Mouse (Mus musculus): ENCODE results near the gene Xpo6. TPM values are rescaled to one million over a fixed set of nuclear protein-coding genes. Genes with fewer than 3 reads are reported as not detected.

The Xpo6 gene
- polyA plus RNA-seq, 1 experiment from 2014 or later = 51.2 TPM

DNA sequence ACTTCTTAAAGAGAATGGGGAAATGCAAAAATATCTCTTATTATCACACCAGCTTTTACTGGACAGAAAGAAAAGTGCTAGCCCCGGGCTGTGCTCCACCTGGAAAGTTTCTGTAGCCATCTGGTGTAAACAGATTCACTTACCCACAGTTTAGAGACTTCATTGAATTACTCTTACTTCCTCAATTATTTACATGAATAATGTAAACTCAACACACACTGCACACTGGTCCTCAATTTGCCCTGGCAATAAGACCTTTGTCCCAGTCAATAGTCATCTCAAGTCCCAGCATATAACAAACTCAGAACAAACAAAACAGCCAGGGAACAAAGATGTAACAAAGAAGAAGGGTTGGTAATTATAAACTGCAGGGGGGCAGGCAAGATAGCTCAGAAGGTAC is 44.6 kb downstream of the Xpo6 start:
- Histone ChIP-seq H3K4me1 (no peaks in the 10 kb centered on the region), H3K4me2 (replicated peaks) (no peak overlapping the region), H3K36me3 (peaks cover 37% of the 10 kb centered on the region), H3K9me3 (no peaks in the 10 kb centered on the region), H3K27ac (replicated peaks) (no peak overlapping the region), H3K4me3 (no peak overlapping the region), H3K27me3 (no peaks in the 10 kb centered on the region), H3K9ac (replicated peaks) (no peak overlapping the region)
- ATAC-seq (replicated peaks) = no peak
- 81% methylated on average over 1 of the region's 1 CpGs for WGBS

DNA sequence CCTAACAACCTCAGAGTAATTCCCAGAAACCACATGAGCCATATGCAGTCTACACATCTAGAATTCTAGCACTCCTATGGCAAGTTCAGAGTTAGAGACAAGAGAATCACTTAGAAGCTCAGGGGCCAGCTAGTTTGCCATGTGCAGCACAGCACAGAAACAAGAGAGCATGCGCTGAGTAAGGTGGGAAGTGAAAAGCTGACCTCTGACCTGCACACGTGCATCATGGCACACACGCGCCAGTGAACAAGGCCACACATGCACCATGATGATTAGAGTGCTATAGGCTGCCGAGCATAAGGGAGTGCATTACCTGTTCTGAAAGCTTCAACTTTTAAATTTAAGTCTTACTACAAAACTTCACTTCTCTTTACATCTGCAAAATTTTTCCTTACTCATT is 45.6 kb downstream of the Xpo6 start:
- H3K36me3 ChIP-seq = peaks cover 35% of the 10 kb centered on the region
- no peak overlapping the region for H3K27ac ChIP-seq (replicated peaks)
- H3K27me3 ChIP-seq = no peaks in the 10 kb centered on the region
- WGBS = 95% methylated on average over 5 of the region's 5 CpGs
- no peak overlapping the region for H3K4me2 ChIP-seq (replicated peaks)
- no peak overlapping the region for H3K9ac ChIP-seq (replicated peaks)
- no peak for ATAC-seq (replicated peaks)
- no peaks in the 10 kb centered on the region for H3K9me3 ChIP-seq
- H3K4me1 ChIP-seq = no peaks in the 10 kb centered on the region
- H3K4me3 ChIP-seq = no peak overlapping the region

DNA sequence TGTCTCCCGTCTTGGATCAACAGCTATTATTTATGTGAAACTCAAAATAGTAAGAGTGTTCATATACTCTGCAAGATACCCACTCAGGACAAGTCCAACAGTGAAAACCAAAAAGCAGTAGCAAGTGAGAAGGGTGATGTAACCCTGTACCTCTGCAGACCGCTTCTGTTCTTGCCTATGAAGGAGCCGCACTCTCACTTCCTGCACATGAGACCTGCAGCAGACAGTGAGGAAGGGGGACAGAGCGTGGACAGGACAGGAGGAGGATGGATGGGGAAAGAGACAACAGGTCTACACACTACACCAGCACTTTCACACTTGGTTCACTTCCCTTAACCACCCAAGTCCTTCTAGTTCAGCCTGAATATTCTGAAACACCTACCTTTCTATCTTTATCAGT is 48.0 kb downstream of the Xpo6 start:
- no peak for ATAC-seq (replicated peaks)
- no peak overlapping the region for H3K4me3 ChIP-seq
- no peaks in the 10 kb centered on the region for H3K4me1 ChIP-seq
- H3K27me3 ChIP-seq = no peaks in the 10 kb centered on the region
- H3K27ac ChIP-seq (replicated peaks) = no peak overlapping the region
- no peak overlapping the region for H3K4me2 ChIP-seq (replicated peaks)
- peaks cover 44% of the 10 kb centered on the region for H3K36me3 ChIP-seq
- no peak overlapping the region for H3K9ac ChIP-seq (replicated peaks)
- WGBS = 96% methylated on average over 4 of the region's 4 CpGs
- no peaks in the 10 kb centered on the region for H3K9me3 ChIP-seq

DNA sequence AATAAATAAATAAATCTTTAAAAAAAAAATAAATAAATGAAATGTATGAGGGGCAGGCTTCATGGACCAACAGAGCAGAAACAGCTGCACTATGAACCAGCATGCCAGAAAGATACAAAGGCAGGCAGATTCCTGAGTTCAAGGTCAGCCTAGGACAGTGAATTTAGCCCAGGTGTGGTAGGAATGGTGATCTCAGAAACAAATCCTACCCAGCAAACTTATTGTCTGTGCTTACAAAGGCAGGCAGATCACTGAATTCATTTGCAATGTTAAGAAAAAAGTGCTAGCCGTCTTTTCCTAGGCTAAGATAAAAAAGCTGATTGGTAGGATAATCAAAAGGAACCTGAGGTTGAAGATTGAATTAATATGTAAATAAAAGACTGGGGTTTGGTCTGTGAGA is 54.1 kb downstream of the Xpo6 start:
- Histone ChIP-seq H3K36me3 (peaks cover 60% of the 10 kb centered on the region), H3K4me2 (replicated peaks) (no peak overlapping the region), H3K27ac (replicated peaks) (no peak overlapping the region), H3K4me3 (no peak overlapping the region), H3K27me3 (no peaks in the 10 kb centered on the region), H3K9ac (replicated peaks) (no peak overlapping the region), H3K4me1 (no peaks in the 10 kb centered on the region), H3K9me3 (no peaks in the 10 kb centered on the region)
- 60% methylated on average over 1 of the region's 1 CpGs for WGBS
- ATAC-seq (replicated peaks) = no peak

DNA sequence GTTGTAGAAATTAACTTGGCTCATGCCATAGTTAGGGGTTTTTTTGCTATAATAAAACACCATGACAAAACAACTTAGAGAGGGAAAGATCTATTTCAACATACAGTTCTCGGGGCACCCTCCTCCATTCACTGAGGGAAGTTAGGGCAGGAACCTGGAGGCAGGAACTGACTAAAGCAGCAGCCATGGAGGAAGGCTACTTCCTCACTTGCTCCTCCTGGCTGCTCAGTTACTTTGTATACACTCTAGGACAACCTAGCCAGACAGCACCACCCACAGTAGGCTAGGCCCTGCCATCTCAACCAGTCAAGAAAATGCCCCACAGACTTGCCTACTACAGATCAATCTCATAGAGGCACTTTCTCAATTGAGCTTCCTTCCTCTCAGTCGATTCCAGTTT is 55.9 kb downstream of the Xpo6 start:
- peaks cover 72% of the 10 kb centered on the region for H3K36me3 ChIP-seq
- no peak for ATAC-seq (replicated peaks)
- H3K27me3 ChIP-seq = no peaks in the 10 kb centered on the region

DNA sequence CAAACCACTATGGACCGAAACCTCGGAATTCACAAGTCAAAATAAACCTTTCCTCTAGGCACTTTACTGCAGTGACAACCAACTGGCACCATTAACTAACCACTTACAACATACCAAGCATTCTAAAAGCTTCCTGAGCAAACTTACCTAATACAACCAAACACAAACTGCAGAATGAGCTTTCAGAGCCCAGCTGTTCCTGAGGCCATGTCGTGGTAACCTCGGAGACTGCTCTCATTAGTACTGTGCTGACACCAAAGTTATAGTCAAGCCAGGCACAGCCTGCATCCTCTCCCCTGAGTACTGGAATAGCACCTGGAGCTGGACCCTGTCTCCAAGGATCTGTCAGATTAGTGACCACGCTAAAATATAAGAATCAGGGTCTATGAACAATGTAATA is 62.5 kb downstream of the Xpo6 start:
- no peaks in the 10 kb centered on the region for H3K9me3 ChIP-seq
- H3K27me3 ChIP-seq = no peaks in the 10 kb centered on the region
- H3K4me1 ChIP-seq = no peaks in the 10 kb centered on the region
- no peak overlapping the region for H3K4me2 ChIP-seq (replicated peaks)
- peaks cover 38% of the 10 kb centered on the region for H3K36me3 ChIP-seq
- no peak overlapping the region for H3K4me3 ChIP-seq
- H3K9ac ChIP-seq (replicated peaks) = no peak overlapping the region
- WGBS = 91% methylated on average over 5 of the region's 5 CpGs
- H3K27ac ChIP-seq (replicated peaks) = no peak overlapping the region
- ATAC-seq (replicated peaks) = no peak

More for the DNA sequence above, 55.9 kb downstream of the Xpo6 start:
- H3K9me3 ChIP-seq = no peaks in the 10 kb centered on the region
- no peaks in the 10 kb centered on the region for H3K4me1 ChIP-seq
- H3K4me3 ChIP-seq = no peak overlapping the region
- H3K27ac ChIP-seq (replicated peaks) = no peak overlapping the region
- no peak overlapping the region for H3K4me2 ChIP-seq (replicated peaks)
- 91% methylated on average over 2 of the region's 2 CpGs for WGBS
- H3K9ac ChIP-seq (replicated peaks) = no peak overlapping the region

DNA sequence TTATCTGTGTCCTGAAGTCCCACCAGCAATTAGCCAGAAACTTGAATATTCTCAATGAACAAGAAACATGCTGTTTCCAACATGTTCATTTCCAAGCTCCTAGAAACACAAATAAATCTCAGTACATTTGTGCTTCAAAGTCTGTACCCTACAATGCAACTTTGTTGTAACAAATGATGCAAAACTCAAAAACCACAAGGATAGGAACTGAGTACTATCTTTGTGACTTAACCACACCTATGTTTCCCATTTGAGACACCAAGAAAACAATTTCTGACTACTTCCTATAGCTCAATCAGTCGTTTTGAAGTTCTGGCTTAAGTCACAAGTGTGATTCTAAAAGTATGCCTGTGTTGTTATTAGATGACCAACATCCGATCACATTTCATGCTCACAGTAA is 64.9 kb downstream of the Xpo6 start:
- H3K27me3 ChIP-seq = no peaks in the 10 kb centered on the region

DNA sequence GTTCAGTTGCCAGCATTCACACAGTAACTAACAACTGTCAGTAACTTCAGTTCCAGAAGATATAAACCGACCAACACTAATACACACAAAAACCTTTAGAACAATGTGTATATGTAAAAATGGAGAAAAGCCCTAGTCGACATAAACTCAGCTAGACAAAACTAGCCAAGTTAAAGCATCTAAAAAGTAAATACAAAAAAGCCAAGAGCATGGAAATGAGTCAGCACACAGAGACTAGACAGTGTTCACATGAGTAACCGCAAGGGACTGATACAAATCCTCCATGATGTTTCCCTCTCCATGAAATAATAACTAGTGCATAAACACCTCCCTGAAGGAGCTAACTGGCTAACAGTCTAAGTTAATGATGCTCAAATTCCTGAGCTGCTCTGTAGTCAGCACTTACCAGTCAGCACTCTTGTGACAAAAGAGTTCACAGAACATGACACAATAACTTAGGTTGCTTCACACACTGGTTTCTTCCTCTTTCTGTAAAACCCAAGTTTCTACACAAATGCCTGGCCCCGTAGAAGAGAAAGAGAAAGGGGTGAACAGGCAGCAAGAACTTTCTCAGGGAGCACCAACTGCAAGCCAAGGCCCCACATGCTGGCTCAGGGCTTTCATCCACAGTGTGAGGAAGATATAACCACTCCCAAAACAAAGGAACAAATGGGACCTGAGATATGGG is 65.5 kb downstream of the Xpo6 start:
- Histone ChIP-seq H3K36me3 (peaks cover 36% of the 10 kb centered on the region), H3K4me3 (no peak overlapping the region), H3K9ac (replicated peaks) (no peak overlapping the region), H3K4me1 (no peaks in the 10 kb centered on the region), H3K27ac (replicated peaks) (no peak overlapping the region), H3K27me3 (no peaks in the 10 kb centered on the region), H3K9me3 (no peaks in the 10 kb centered on the region), H3K4me2 (replicated peaks) (no peak overlapping the region)
- WGBS = 92% methylated on average over 4 of the region's 4 CpGs
- no peak for ATAC-seq (replicated peaks)

More for the DNA sequence above, 64.9 kb downstream of the Xpo6 start:
- ATAC-seq (replicated peaks) = no peak
- Histone ChIP-seq H3K27ac (replicated peaks) (no peak overlapping the region), H3K36me3 (peaks cover 35% of the 10 kb centered on the region), H3K4me3 (no peak overlapping the region), H3K9me3 (no peaks in the 10 kb centered on the region), H3K9ac (replicated peaks) (no peak overlapping the region), H3K4me1 (no peaks in the 10 kb centered on the region), H3K4me2 (replicated peaks) (no peak overlapping the region)
- 89% methylated on average over 2 of the region's 2 CpGs for WGBS

DNA sequence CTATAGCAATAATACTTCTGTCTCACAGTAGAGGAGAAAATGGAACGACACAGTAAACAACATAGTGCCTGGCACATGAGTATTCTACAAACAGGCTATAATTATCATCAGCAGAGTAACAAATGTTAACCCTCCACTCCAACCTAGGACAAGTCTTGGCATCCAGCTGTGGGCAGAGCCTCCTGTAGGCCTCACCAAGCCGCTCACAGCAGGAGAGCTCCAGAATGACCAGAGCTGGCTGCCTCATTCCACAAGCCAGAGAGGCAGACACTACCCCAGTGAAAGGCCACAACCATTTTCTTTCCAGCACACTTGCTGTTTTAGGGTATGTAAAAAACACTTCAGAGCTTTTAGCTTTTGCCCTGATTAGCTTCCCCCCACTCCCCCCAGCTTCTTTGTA is 72.6 kb downstream of the Xpo6 start:
- 81% methylated on average over 2 of the region's 2 CpGs for WGBS
- Histone ChIP-seq H3K36me3 (peaks cover 60% of the 10 kb centered on the region), H3K4me3 (no peak overlapping the region), H3K4me1 (no peaks in the 10 kb centered on the region), H3K27ac (replicated peaks) (no peak overlapping the region), H3K9me3 (no peaks in the 10 kb centered on the region), H3K27me3 (no peaks in the 10 kb centered on the region), H3K9ac (replicated peaks) (no peak overlapping the region), H3K4me2 (replicated peaks) (no peak overlapping the region)
- ATAC-seq (replicated peaks) = no peak

DNA sequence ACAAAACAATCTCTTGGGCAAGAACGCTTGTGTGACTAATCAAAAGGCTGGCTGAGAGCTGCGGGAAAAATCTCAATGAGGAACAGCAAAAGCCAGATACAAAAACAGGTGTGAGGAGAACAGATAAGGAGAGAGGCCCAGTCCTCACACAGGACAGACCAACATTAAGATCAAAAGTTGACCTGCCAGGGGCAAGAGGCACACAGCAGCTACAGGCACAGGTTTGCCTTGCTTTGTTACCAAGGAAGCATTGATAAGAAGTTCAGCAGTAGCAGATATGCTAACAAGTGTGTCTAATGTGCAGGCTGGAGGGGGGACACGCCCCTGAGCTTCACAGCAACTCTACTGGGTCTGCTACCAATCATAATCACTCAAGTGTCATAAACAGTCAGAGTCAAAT is 73.8 kb downstream of the Xpo6 start:
- no peak overlapping the region for H3K4me2 ChIP-seq (replicated peaks)
- WGBS = 88% methylated on average over 3 of the region's 3 CpGs
- H3K9ac ChIP-seq (replicated peaks) = no peak overlapping the region
- no peak for ATAC-seq (replicated peaks)
- H3K27ac ChIP-seq (replicated peaks) = no peak overlapping the region
- H3K9me3 ChIP-seq = no peaks in the 10 kb centered on the region
- H3K27me3 ChIP-seq = no peaks in the 10 kb centered on the region
- H3K4me1 ChIP-seq = no peaks in the 10 kb centered on the region
- H3K36me3 ChIP-seq = peaks cover 72% of the 10 kb centered on the region
- H3K4me3 ChIP-seq = no peak overlapping the region

DNA sequence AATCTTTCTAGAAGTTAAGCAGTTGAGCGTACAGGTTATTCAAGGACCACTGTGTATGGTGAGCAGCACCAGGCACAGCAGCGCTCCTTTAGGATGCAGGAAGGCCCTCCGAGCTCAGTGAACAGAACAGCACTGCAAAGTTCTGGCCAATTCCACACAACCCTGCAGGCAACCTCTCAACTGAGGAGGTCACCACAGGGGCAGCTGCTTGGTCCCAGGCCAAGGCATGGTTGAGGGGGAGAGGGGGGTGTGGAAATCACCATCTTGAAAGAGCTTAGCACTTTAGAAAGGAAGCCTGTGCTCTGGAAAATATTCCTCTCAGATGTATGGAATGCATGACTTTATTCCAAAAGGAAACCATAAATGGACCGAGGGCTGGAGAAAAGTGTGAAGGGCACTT is 78.8 kb downstream of the Xpo6 start:
- no peak overlapping the region for H3K4me2 ChIP-seq (replicated peaks)
- H3K4me3 ChIP-seq = no peak overlapping the region
- H3K27ac ChIP-seq (replicated peaks) = no peak overlapping the region
- H3K9ac ChIP-seq (replicated peaks) = no peak overlapping the region
- peaks cover 52% of the 10 kb centered on the region for H3K36me3 ChIP-seq
- no peak for ATAC-seq (replicated peaks)
- H3K4me1 ChIP-seq = no peaks in the 10 kb centered on the region
- no peaks in the 10 kb centered on the region for H3K27me3 ChIP-seq
- 96% methylated on average over 4 of the region's 4 CpGs for WGBS
- H3K9me3 ChIP-seq = no peaks in the 10 kb centered on the region

DNA sequence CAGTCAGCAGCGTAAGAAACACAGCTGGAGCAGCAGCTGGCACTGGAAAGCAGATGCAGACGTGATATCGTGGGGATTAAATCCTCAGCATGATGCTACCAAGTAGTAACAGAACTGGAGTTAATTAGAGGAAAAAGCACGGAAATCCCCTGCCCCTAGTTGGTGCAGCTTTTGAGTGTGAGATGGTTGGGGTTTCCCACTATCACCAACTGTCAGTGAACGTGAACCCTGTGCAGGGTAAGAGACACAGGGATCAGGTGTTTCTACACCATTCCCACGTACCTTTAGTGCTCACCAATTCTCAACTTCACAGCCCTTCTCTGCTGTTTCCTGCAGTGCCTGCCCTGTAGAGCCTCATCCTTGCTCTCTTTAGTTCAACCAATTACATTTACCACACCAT is 80.5 kb downstream of the Xpo6 start:
- 63% methylated on average over 6 of the region's 6 CpGs for WGBS
- Histone ChIP-seq H3K4me2 (replicated peaks) (no peak overlapping the region), H3K4me1 (no peaks in the 10 kb centered on the region), H3K36me3 (peaks cover 59% of the 10 kb centered on the region), H3K9me3 (no peaks in the 10 kb centered on the region), H3K27ac (replicated peaks) (no peak overlapping the region), H3K27me3 (no peaks in the 10 kb centered on the region), H3K9ac (replicated peaks) (no peak overlapping the region), H3K4me3 (no peak overlapping the region)
- no peak for ATAC-seq (replicated peaks)

DNA sequence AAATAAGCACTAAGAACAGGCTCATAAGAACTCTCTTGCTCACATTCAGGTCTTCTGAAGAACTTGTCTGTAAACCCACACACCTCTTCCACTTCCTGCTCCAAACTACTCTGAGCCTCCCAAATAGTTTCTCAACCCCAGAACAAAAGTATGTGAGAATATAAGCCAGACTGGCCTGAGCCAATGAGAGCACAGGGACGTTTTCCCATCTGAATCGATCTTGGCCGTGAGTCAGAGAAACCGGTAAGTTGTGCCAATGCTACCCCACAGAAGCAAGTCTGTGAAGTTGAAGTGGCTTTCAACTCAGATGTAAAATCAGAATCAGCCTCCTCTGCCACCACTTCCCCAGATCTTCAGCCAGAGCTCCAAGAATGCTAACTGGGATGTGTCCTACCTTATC is 87.0 kb downstream of the Xpo6 start:
- no peak overlapping the region for H3K4me2 ChIP-seq (replicated peaks)
- no peak for ATAC-seq (replicated peaks)
- no peaks in the 10 kb centered on the region for H3K27me3 ChIP-seq
- WGBS = 68% methylated on average over 4 of the region's 4 CpGs
- peaks cover 65% of the 10 kb centered on the region for H3K36me3 ChIP-seq
- no peak overlapping the region for H3K27ac ChIP-seq (replicated peaks)
- H3K4me1 ChIP-seq = no peaks in the 10 kb centered on the region
- no peaks in the 10 kb centered on the region for H3K9me3 ChIP-seq
- no peak overlapping the region for H3K4me3 ChIP-seq
- no peak overlapping the region for H3K9ac ChIP-seq (replicated peaks)
